Mouse (Mus musculus): Measurements from ENCODE around the gene Adamtsl1.

The Adamtsl1 gene

GRCm38 (mm10) chr4:85672290-85672689, 158.3 kb downstream of the Adamtsl1 start:
- DNase-seq (ENCODE audit: low spot score in 2 of 2) = no peak

- no peak for DNase-seq (ENCODE audit: low spot score in 2 of 2)
These were observed 163.6 kb downstream of the Adamtsl1 start for GRCm38 (mm10) chr4:85677621-85678020.

GRCm38 (mm10) chr4:85686160-85686559, 172.2 kb downstream of the Adamtsl1 start:
- DNase-seq (ENCODE audit: low spot score in 2 of 2) = no peak

DNA sequence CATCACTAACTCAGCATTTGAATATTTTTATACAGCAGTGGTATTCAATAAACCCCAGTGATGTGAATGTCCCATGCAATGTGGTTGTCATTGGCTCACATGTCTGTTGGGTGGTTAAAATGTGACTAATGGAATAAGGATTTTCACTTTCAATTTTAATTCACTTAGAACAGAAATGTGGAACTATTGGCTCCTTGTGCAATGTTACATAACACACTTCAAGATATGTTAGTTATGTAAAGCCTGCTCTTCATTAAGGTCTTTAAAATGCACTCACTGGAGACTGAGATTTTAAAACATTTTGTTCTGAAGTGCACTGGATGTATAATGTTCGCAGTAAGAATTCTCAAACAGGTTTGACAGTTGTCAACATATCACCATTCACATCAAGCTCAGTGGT, 181.3 kb downstream of the Adamtsl1 start:
- DNase-seq (ENCODE audit: low spot score in 2 of 2) = no peak

GRCm38 (mm10) chr4:85707352-85708057, 193.5 kb downstream of the Adamtsl1 start:
- no peak for DNase-seq (ENCODE audit: low spot score in 2 of 2)

DNA sequence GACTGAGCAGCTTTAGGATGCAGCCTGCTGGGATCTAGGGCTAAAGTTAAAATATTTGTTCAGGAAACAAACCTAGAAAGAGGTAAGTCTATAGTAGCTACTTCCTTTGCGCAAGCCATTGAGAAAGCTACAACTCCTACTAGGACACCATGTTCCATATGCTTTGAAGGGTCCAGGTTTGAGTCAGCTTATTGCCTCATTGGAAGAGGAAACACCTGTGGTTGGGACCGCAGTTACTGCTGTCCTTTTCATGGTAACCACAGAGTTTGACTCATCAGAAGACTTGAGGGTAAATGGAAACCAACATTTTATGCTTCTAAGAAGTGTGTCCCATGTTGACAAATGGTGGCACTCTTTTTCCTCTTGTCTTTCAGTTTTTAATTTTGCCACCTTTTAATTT, 195.7 kb downstream of the Adamtsl1 start:
- no peak for DNase-seq (ENCODE audit: low spot score in 2 of 2)

DNA sequence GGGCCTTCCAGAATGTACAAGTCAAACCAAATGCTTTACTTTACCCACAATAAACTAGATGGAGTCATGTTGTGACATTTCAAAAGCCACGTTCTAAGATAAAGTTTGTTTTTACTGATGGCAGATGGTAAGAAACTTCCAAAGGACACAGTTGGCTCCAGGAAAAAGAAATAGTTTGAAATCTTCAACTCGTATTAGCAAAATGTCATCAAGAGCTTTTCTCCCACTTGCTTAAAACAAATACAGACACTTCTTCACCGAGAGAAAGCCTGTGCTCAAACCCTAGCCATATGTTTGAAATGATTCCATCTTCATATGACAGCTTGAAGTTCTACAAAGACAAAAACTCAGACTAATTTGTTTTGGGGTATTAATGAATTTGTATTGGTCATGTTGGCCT, 211.0 kb downstream of the Adamtsl1 start:
- DNase-seq (ENCODE audit: low spot score in 2 of 2) = no peak

GRCm38 (mm10) chr4:85727731-85728130, 213.8 kb downstream of the Adamtsl1 start:
- DNase-seq (ENCODE audit: low spot score in 2 of 2) = no peak

DNA sequence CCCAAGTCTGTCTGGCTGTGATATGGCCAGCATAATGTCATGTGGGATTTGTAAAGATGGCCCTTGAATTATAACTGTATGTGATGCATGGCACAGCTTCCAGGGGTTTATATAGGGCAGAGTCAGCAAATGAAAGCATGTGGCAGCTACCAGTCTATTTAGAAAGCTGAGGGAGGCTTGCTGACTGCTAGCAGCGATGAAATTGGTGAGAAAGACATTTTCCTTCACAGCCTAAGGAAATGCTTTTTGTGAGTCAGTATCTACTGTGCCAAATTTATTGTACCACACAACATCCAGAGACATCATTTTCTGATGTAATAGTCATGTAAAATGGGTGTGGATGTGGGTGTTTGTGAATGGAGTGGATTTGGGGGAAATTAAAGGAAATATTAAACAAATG, 214.4 kb downstream of the Adamtsl1 start:
- no peak for DNase-seq (ENCODE audit: low spot score in 2 of 2)

GRCm38 (mm10) chr4:85740478-85740877, 226.5 kb downstream of the Adamtsl1 start:
- no peak for DNase-seq (ENCODE audit: low spot score in 2 of 2)

DNA sequence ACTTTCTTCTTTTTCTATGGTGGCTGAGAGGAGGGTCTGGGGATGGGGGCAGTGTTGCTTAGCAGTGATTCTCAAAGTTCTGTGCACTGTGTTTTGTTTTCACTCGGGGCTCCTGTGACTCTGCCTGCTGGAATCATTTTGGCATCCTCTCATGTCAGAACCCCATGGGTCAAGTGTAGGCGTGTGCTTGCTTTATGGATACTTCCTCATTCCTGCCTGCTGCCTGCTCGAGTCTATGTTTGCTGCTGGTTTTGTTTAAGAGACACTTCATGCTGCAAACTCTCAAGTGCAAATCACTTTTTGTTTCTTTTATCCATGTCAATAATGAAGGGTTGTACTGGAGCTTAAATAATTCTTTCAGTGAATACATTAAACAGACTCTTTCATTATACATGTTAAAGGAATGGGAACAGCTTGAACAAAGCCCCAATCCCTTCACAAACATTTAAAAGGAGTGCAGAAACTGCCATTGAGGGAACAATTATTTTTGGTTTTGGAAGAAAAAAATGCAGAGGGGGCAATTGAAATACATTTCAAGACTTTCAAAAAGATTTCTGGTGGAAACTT, 227.9 kb downstream of the Adamtsl1 start:
- DNase-seq (ENCODE audit: low spot score in 2 of 2) = no peak

DNA sequence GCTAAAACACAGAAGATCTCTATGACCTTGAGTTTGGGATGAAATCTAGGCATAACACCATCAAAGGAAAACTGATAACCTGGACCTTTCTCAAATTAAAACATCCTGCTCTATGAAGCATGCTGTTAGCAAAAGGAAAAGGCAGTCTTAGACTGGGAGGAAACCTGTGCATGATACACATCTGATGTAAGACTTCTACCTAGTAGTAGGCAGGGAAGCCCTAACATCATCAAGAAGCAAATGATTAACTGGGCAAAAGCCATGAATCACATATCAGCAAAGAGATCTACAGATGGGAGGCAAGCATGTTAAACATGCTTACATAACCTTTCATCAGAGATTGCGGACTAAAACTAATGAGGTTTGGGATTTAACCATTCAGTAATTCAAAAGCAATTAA, 229.5 kb downstream of the Adamtsl1 start:
- no peak for DNase-seq (ENCODE audit: low spot score in 2 of 2)

GRCm38 (mm10) chr4:85762684-85763083, 248.7 kb downstream of the Adamtsl1 start:
- no peak for DNase-seq (ENCODE audit: low spot score in 2 of 2)

DNA sequence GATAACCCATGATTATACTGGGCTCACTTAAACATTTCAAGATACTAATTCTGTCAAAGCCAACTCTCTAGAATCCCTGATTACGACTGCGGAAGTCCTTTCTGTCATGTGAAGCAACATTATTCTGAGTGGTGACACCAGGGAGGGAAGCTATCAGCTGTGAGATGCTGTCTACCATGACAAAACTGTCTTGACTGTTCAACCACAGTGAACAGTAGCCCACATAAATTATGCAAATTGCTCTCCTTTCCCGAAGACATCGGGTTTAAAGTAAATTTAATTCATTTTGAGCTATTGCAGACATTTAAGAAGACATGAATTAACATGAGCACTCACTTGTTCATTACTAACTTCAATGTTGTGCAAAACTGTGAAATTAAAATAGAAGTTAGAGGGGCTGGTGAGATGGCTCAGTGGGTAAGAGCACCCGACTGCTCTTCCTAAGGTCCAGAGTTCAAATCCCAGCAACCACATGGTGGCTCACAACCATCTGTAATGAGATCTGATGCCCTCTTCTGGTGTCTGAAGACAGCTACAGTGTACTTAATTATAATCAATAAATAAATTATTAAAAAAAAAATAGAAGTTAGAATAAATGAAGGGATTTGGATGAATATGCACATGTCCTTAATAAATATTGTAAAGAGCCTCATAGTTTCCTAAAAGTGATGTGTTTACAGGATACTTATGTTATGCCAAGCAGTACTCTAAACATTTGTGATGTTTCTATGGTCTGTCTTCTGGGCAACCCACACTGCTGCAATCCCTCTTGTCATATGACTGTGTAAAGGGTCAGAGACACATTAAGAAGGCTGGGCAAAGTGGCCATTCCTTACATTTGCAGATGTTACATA, 249.4 kb downstream of the Adamtsl1 start:
- no peak for DNase-seq (ENCODE audit: low spot score in 2 of 2)

GRCm38 (mm10) chr4:85764015-85764450, 250.1 kb downstream of the Adamtsl1 start:
- no peak for DNase-seq (ENCODE audit: low spot score in 2 of 2)

DNA sequence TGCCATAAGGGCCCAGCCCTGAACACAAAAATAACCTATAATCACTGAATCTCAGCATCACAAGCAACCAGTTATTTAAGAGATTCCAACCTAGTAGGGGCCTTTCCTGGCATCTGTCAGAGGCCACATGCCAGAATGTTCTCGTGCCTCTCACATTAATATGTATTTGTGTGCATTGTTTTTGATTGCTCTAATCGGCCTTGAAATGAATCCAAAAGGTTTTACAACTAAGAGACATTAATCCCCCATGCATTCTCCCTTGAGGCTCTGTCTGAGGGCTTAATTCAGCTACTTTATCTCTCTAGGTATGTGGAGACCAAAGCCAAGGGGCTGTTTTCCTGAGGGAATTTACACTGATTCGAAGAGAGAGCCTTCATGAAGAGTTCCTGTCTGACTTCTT, 250.5 kb downstream of the Adamtsl1 start:
- no peak for DNase-seq (ENCODE audit: low spot score in 2 of 2)

- DNase-seq (ENCODE audit: low spot score in 2 of 2) = no peak
These were observed 253.7 kb downstream of the Adamtsl1 start for GRCm38 (mm10) chr4:85767666-85768065.

GRCm38 (mm10) chr4:85768107-85768506, 254.1 kb downstream of the Adamtsl1 start:
- no peak for DNase-seq (ENCODE audit: low spot score in 2 of 2)

DNA sequence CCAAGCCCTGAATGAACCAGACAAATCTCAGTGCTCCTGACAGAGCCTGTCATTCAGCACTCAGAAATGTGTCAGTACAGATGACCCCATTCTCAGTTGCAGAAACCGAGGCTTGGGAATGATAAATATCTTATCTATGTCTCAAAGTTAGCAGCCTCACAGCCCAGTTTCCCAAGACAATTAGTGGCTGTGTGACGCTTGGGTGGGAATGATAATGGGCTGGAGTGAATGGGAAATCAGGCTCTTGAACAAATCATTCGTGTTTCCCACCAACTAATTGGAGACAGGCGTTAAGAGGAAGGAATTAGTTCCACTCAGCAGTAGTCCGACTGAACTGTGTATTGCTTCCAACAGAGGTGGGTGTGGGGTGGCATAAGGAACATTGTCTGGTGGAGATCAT, 268.5 kb downstream of the Adamtsl1 start:
- no peak for DNase-seq (ENCODE audit: low spot score in 2 of 2)

GRCm38 (mm10) chr4:85783768-85784379, 269.9 kb downstream of the Adamtsl1 start:
- no peak for DNase-seq (ENCODE audit: low spot score in 2 of 2)

DNA sequence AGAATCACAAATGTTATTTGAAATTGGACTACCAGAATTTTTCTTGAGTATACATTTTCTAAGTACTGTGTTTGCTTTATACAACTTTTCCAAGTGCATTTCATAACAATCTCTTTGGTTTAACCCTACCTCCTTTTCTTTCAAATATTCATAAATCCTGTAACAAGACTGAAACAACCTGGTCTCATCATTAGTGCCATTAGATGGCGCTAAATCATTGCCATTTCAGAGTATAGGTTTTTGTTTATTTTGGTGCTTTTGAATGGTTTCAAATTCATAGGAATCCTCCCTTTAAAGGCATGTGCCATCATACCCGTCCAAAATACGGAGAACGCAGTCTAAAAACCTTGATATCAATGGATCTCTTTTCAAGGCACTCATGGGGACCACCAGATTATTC, 270.5 kb downstream of the Adamtsl1 start:
- no peak for DNase-seq (ENCODE audit: low spot score in 2 of 2)

- no peak for DNase-seq (ENCODE audit: low spot score in 2 of 2)
These were observed 276.3 kb downstream of the Adamtsl1 start for GRCm38 (mm10) chr4:85790226-85790625.

All from spleen, postnatal 14 days (tissue).